Mouse (Mus musculus) left cerebral cortex, postnatal 14 days (tissue): ENCODE measurements around the gene Chrna5. TPM values are rescaled to one million over a fixed set of nuclear protein-coding genes. Genes with fewer than 3 reads are reported as not detected.

Source experiments
- total RNA-seq, 2 experiments: library from RNA; stranded (reverse); gene quantifications; 2 replicates each; pipeline ENCODE4 v1.2.3; 2021

The Chrna5 gene
- total RNA-seq, 2 experiments from 2014 or later: 5.2 to 5.8 TPM

Other genes with a start within 250 kb of the Chrna5 start
- 10 to 100 TPM; 52.9 to 54.3 TPM for gene Wdr61, start 246.4 kb upstream of the Chrna5 start, total RNA-seq
- gene Crabp1, start 216.1 kb upstream of the Chrna5 start, total RNA-seq: 1 to 10 TPM; 2.5 to 3.2 TPM
- gene Ireb2, start 117.1 kb upstream of the Chrna5 start, total RNA-seq: 10 to 100 TPM; 62.3 to 62.9 TPM
- gene Hykk, start 63.6 kb upstream of the Chrna5 start, total RNA-seq: 1 to 10 TPM; 1.3 TPM
- 100 to 1,000 TPM; 124 to 135 TPM for gene Psma4, start 30.1 kb upstream of the Chrna5 start, total RNA-seq
- gene AY074887, start 29.9 kb upstream of the Chrna5 start, total RNA-seq: not detected
- 1 to 10 TPM; 1.8 to 2.0 TPM for gene Chrna3, start 45.7 kb downstream of the Chrna5 start, total RNA-seq
- under 1 TPM in 1 of 2 experiments, not detected in 1; 0.19 TPM for gene Chrnb4, start 67.9 kb downstream of the Chrna5 start, total RNA-seq
- 10 to 100 TPM; 51.5 to 52.2 TPM for gene Ube2q2, start 168.0 kb downstream of the Chrna5 start, total RNA-seq
- gene Fbxo22, start 228.0 kb downstream of the Chrna5 start, total RNA-seq: 10 to 100 TPM; 43.1 to 44.5 TPM